Mouse (Mus musculus): Measurements from ENCODE around the gene Hfe. TPM values are rescaled to one million over a fixed set of nuclear protein-coding genes. Genes with fewer than 3 reads are reported as not detected.
"Not testable (repeated sequence)": the region's sequence is repeated elsewhere in the genome, so short reads cannot be mapped to it uniquely, and the experiment has no call there.

The Hfe gene
- polyA plus RNA-seq, 1 experiment from 2014 or later = 9.4 TPM

- no peak for DNase-seq (ENCODE audit: low spot score)
Observed at GRCm38 (mm10) chr13:23716261-23717042, 5.8 kb upstream of the Hfe start.

- DNase-seq (ENCODE audit: low spot score) = no peak
Observed at GRCm38 (mm10) chr13:23709714-23710373, 810 bp downstream of the Hfe start.

GRCm38 (mm10) chr13:23708654-23709053 lies 2.0 kb downstream of the Hfe start:
- no peak for DNase-seq (ENCODE audit: low spot score)

GRCm38 (mm10) chr13:23708041-23708440 lies 2.6 kb downstream of the Hfe start:
- no peak for DNase-seq (ENCODE audit: low spot score)

GRCm38 (mm10) chr13:23706771-23707170 lies 3.9 kb downstream of the Hfe start:
- DNase-seq (ENCODE audit: low spot score) = no peak

GRCm38 (mm10) chr13:23705751-23706356 lies 4.8 kb downstream of the Hfe start:
- DNase-seq (ENCODE audit: low spot score) = no peak

GRCm38 (mm10) chr13:23702801-23703200 lies 7.9 kb downstream of the Hfe start:
- DNase-seq (ENCODE audit: low spot score) = not testable (repeated sequence)

GRCm38 (mm10) chr13:23702220-23702619 lies 8.4 kb downstream of the Hfe start:
- DNase-seq (ENCODE audit: low spot score) = no peak

- DNase-seq (ENCODE audit: low spot score) = peak; percentile 85
Observed at GRCm38 (mm10) chr13:23700786-23701520, 9.7 kb downstream of the Hfe start.

GRCm38 (mm10) chr13:23699767-23700166 lies 10.9 kb downstream of the Hfe start:
- DNase-seq (ENCODE audit: low spot score) = no peak

GRCm38 (mm10) chr13:23698996-23699395 lies 11.7 kb downstream of the Hfe start:
- DNase-seq (ENCODE audit: low spot score) = no peak

- peak; percentile 99 for DNase-seq (ENCODE audit: low spot score)
Observed at GRCm38 (mm10) chr13:23698300-23698693, 12.4 kb downstream of the Hfe start, which contains the start of gene Hist1h4c. TSS of gene Hist1h4c (minus strand) at chr13:23698454.

GRCm38 (mm10) chr13:23697491-23698299 lies 13.0 kb downstream of the Hfe start:
- peak; percentile 87 for DNase-seq (ENCODE audit: low spot score)

GRCm38 (mm10) chr13:23696061-23696474 lies 14.6 kb downstream of the Hfe start:
- DNase-seq (ENCODE audit: low spot score) = peak; percentile 57

- no peak for DNase-seq (ENCODE audit: low spot score)
Observed at GRCm38 (mm10) chr13:23695514-23695913, 15.1 kb downstream of the Hfe start, which contains the start of gene Hist1h1t. TSS of gene Hist1h1t (plus strand) at chr13:23695814.

- DNase-seq (ENCODE audit: low spot score) = no peak
Observed at GRCm38 (mm10) chr13:23694956-23695355, 15.7 kb downstream of the Hfe start.

GRCm38 (mm10) chr13:23693856-23694440 lies 16.7 kb downstream of the Hfe start:
- DNase-seq (ENCODE audit: low spot score) = no peak

- no peak for DNase-seq (ENCODE audit: low spot score)
Observed at GRCm38 (mm10) chr13:23689459-23689858, 21.2 kb downstream of the Hfe start.

- DNase-seq (ENCODE audit: low spot score) = no peak
Observed at GRCm38 (mm10) chr13:23688956-23689355, 21.7 kb downstream of the Hfe start.

GRCm38 (mm10) chr13:23687907-23688306 lies 22.7 kb downstream of the Hfe start:
- DNase-seq (ENCODE audit: low spot score) = no peak

Measured in thymus, postnatal 0 days (tissue).